Mouse (Mus musculus) layer of hippocampus, postnatal 14 days (tissue): Measurements from ENCODE around the gene Nol4l. TPM values are rescaled to one million over a fixed set of nuclear protein-coding genes. Genes with fewer than 3 reads are reported as not detected.
A peak's percentile ranks its signal among the peaks of the same experiment; 100 is the strongest.

Source experiments
- DNase-seq, 2 experiments: peaks; one replicate each; pipeline ENCODE4 v3.0.0; 2021 to 2022; ENCODE audit warnings: low spot score in 2 of 2, mixed read lengths in 1 of 2
- total RNA-seq, 2 experiments: library from RNA; stranded (reverse); gene quantifications; 2 replicates each; pipeline ENCODE4 v1.2.3; 2021

The Nol4l gene
- total RNA-seq, 2 experiments from 2014 or later: 55.6 to 60.1 TPM

DNA sequence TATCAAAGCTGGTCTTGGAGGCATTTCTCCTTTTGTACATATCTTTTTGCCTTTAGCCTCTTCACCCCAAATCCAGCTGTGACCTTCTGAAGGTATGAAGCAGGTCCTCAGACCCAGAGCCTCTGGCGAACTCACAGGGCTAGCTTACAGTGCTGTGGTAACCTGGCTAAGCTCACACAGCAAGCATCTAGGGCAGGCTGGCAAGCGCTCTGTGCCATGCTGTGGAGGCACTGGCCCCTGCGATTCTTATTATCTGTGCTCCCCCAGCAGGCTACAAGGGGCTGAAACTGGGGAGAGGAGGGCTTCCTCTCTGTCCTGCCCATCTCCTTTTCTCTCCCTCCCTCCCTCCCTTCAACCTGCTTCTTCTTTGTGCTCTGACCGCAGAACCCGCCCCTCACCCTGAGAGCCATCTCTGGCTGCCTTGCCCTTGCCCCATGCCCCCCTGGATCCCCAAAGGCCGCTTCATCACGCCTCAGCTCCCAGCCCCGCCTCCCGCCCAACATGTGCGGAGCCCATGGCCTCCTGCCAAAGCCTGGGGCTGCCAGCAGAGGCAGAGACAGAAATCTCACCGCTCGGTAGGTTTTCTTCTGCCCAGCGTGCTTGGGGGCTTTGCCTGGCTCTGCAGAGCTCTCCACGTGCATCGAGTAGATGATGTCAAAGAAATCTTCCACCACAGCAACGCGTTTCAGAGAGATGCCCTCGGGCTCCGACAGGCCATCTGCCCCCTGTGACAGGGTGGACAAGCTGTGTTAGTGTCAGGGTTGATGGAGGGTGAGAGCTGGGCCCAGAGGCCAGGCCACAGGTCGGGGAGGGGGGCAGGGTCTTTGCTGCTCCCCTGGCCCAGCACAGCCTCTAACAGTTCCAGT is 46.4 kb downstream of the Nol4l start:
- DNase-seq: peak; percentile 60 to 66

GRCm38 (mm10) chr2:153481861-153482120 is 48.0 kb downstream of the Nol4l start:
- no peak for DNase-seq

DNA sequence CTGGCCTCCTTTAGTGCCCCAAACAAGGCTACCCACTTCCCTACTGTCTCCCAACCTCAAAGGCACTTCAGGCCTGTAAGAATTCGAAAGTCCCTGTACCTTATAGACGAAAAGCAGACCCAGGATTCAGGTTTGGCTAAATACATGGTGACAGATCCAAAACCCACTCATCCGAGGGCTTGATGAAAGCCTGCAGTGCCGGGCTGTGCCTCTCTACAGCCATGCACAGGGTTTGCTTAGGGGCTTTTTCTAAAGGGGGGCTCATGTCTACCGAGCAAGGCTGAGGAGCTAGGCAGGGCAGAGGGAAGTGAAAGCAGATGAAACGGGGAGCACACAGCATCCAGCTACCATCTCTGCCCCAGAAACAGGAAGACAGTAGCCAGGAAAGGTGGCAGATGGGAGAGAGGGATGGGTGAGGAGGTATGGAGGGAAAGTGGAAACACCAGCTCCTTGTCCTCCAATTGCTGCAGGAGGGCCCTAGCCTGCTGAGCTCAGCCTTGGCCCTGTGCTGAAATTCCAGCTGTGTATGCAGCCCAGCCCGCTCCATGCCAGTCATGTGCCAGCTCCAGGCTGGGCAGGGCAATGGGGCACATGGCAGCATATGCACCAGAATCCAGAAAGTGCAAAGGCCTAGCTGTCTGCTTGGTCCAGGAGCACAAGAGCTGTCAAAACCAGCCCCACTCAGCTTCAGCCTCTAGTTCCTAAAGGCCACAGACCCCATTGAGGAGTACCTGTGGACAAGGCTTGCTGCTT is 48.5 kb downstream of the Nol4l start:
- DNase-seq: no peak

DNA sequence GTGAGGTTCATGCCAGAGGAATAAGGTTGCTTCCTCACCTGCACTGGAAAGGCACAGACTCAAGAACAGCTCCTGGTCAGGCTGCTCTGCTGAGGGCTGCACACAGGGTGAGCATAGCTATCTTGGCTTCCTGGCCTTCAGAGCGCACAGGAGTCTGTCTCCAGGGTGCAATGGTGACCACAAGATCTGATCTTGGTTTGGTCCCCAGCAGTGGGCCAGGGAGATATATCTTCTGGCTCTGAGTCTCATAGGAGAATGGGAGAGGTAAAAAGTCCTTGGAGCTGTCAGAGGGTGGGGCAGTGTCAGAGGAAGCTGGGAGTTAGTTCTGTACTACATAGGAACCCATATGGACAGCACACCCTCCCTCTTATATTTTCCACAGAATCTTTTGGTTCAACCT is 50.3 kb downstream of the Nol4l start:
- no peak for DNase-seq

GRCm38 (mm10) chr2:153478583-153478982 is 51.2 kb downstream of the Nol4l start:
- peak; percentile 77 to 84 for DNase-seq

DNA sequence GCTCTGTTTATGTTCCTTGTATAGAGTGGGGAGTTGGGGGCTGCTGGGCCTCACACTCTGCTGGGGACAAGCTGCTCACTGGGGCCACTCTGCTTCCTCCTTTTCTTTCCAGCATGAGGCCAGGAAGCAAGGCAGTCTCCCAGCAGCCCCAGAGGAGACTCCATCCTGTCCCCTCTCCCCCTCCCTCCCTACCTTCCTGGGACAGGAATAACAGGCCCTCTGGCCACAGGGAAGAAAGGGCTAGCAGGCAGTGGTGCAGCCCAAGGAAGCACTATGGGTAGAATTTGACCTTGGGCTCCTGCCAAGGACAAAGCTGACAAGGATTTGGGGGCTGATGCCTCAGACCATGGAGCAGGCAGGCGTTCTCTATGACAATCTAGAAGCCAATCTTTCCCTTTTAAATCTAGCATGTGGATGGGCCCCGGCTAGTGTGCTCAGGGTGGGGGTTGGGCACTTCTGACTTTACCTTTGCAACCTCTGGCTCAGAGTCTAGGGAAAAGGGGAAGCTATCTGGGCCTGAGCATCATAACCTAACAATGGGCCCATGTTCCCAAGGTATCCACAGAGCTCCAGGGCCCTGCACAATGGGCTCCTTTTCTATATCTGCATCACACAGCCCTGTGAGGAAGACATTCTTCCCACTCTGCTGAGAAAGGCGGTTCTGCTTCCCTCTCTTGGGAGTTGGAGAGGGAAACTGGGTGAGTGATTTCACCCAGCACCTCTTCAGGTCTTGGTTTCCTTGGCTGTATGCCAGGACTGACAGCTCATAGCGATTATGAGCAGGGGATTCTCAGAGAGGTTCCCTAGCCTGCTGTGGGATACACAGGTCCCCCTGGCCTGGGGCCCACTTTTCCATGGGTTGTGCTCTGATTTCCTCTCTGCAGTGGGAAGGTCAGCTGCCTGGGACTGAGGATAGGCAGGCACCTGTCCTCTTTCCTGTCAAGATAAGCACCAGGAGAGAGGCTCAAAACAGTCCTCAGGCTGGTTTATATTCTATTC is 54.4 kb downstream of the Nol4l start:
- DNase-seq: no peak

GRCm38 (mm10) chr2:153470983-153471382 is 58.8 kb downstream of the Nol4l start:
- no peak for DNase-seq

DNA sequence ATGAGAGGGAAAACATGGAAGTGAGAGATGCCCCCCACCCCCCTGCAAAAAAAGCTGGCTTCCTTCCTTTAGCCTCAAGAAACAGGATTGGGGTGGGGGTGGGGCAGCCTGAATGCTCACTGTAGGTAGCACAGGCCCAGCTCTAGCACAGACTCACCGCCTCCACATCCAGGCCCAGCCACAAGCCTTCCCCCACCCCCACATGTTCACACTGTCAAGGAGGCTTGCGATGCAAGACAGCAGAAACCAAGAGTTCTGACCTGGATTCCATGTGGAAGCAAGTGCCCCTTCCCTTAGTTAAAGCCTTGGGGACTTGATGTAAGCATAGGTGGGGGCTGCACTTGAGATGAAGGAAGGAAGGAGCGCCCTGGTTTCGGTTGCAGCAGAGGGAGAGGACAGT is 60.0 kb downstream of the Nol4l start:
- no peak for DNase-seq

DNA sequence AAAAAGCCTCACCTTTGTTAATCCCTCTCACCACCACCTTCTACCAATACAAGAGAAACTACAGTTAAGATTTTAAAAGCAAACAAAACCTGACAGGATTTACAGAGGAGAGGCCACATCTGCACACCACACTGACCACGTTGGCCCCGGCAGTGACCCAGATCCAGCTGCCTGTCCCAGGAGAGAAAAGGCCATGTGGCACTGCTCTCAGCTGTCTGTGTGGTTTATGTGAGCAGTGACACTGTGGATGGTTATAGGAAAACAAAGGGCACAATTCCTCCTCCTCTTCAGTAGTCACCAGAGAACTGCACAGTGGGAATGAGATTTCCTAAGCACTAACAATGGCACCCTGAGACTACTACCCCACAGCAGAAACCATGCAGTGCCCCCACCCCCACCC is 60.5 kb downstream of the Nol4l start:
- DNase-seq: no peak

DNA sequence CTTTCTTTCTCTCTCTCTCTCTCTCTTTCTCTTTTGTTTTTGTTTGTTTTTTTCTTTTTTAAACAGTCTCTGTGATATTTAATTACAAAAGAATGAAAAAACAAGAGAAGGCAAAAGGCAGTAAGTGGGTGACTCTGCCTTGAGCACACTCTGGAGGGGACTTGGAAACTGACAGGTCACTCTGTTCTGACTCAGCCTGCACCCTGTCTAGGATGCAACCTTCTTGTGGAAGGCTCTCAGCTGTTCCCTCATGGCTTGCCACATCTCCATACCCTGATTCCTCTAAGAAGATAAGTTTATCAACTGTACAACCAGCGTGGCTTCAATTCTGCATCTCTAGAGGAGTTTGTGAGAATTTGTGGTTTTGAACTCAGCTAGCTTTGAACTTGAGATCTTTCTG is 62.4 kb downstream of the Nol4l start:
- no peak for DNase-seq

GRCm38 (mm10) chr2:153463257-153463656 is 66.5 kb downstream of the Nol4l start:
- DNase-seq: no peak

DNA sequence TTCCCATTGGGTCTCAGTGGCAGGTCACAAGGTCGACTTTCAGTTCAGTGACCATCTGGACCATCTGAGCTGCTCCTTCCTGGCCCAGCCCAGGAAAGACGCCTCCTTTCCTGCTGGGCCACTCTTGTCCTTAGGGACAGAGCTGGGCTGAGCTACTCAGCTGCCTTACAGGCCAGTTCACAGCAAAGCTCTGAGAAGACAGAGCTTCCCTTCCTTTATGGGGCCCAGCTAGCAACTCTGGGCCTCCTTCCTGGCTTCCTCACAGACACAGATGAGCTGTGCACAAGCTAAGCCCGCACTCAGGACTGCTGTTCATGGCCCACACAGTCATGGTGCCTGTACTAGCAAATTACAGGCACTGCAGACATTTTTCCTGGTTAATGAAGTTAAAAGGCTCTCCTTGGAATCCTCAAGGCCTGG is 71.7 kb downstream of the Nol4l start:
- DNase-seq: no peak

GRCm38 (mm10) chr2:153457467-153457866 is 72.3 kb downstream of the Nol4l start:
- DNase-seq: no peak

DNA sequence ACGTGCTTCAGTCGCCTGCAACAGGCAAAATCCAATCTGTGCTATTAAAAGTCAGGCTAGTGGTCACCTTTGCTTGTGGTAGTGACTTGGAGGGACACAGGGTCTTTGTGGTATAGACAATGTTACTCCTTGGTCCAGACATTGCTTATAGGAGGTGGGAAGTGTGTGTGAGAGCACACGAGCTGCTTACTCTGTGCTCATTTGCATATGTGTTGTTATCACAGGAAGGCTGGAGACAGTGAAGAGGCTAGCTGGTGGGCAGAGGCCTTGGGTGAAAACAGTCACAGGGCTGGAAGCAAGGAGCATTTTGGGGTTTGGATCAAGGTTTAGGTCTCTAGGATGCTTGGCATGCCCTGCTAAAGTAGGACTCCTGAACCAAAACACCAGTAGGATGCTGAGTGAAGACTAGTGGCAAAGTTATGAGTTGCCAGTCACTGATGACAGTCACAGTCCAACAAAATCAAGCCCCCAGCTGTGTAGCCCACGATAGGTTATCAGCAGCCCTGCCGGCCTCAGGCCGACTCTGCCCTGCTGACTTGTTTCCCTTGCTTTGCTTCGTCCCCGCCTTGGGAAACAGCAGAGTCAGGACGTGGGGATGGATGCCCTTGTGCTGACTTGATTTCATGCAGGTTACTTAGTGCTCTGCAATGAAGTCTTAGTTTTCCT is 74.8 kb downstream of the Nol4l start:
- DNase-seq: no peak

GRCm38 (mm10) chr2:153453961-153454759 is 75.6 kb downstream of the Nol4l start:
- DNase-seq: no peak

GRCm38 (mm10) chr2:153448519-153448918 is 81.3 kb downstream of the Nol4l start:
- DNase-seq: no peak

DNA sequence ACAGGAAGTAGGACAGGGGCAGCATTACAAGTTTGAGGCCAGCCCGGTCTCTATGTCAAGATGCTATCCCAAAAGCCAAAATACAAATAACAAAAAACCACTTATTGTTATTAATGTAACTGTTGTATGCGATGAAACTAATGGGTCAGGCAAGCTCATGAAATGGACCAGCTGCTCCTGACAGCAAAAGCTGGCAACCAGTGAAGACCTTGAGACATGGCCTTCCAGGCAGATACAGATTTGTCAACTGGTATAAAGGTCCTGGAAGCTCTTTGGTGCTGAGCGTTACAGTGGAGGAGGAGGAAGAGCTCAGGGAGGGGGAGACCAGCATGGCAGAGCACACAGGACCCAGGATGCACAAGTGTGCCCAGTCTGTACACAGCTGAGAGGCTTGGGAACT is 82.1 kb downstream of the Nol4l start:
- no peak for DNase-seq

GRCm38 (mm10) chr2:153446476-153446875 is 83.3 kb downstream of the Nol4l start:
- DNase-seq: no peak

GRCm38 (mm10) chr2:153446017-153446408 is 83.8 kb downstream of the Nol4l start:
- DNase-seq: peak; percentile 60 to 82
